Mouse (Mus musculus): Measurements from ENCODE around the gene Hat1.

The Hat1 gene

DNA sequence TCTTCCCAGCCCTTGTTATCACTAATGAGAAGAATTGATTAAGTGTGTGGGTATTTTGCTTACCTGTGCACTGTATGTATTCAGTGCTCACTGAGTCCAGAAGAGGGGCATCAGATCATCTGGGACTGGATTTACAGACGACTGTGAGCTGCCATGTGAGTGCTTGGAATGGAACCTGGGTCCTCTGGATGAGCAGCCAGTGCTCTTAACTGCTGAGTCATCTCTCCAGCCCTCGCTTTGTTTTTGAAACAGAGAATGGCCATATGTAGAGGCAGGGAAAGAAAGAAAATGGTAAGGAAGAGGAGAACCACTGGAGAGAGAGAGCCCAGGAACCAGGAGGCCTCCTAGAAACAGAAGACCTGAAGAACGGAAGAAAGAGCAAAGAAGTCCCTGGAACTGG, 73.8 kb downstream of the Hat1 start:
- no peak for DNase-seq (ENCODE audit: low spot score)

DNA sequence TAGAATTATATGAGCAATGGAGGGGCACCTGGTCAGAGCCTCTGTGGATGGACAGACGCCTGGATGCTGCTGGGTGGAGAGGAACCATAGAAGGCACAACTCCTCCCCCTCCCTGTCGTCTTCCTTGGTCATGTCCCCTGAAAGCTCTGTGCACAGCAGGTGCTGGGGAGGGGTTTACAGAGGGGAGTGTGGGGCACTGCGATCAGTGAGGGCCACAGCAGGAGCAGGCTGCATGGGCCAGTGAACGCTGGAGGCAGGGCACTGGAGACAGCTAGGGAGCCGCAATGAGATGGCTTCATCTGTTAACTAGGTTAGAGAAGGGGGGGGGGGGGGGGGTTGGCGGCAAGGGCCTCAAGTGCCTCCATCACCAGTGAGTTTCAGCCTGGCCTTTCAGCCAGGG, 77.3 kb downstream of the Hat1 start:
- no peak for DNase-seq (ENCODE audit: low spot score)

DNA sequence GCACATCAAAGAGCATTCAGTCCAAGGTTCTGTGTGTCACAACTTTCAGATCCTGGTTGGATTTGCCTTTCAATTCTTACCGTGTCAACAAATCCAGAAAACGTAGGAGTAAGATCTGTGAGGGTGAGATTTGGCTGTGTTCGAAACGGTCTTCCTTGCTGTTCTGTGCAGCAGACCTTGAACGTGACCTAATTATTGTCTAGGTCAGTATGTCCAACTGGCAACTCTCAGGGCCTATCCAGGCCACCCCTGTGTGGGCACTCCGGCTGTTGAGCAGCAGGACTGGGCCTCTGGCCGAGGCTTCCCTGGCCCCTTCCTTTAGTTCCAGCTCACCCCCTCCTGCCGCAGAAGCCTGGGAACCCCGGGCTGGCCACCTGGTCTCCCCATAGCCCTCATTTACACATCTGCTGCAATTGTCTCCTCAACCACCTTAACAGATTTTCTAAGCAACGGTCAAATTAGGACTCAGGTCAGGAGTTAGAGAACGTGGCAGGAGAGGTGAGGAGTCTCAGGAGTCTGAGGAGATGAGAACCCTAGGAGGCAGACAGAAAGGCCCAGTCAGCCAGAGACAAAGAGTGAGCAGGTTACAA, 78.2 kb downstream of the Hat1 start:
- DNase-seq (ENCODE audit: low spot score) = no peak

DNA sequence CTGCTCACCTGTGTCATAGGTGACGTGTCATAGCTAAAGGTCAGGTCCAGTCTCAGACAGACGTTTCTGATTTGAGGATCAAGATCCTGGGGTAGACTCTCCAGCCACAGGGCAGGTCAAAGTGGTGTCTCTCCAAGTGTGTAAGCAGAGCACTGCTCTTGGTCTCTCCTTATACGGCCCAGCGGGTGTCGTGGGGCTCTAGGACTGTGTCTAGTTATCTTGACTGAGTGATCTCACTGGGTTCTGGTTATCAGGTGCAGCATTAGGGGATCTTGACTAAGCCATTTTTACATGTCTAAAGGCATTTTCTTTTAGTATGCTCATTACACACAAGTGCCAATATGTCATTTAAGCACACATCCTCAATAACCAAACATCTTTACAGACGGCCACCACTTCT, 82.3 kb downstream of the Hat1 start:
- DNase-seq (ENCODE audit: low spot score) = no peak

DNA sequence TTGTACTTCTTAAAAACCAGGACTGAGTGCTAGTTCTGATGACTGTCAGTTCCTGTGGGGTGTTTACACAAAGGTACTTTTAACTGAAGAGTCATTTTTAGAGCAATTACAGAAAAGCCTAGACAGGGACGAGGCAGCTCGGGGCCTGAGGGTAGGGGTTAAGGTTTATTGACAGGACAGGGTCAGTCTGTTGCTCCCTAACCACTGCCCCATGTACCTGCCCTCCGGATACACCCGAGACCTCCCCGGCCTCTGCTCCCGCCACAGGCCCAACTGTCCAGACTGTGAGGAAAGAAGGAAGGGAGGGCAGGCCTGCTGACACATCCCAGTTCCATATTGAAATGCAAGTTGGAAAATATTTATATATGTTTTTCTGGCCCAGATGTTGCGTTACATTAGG, 85.1 kb downstream of the Hat1 start:
- no peak for DNase-seq (ENCODE audit: low spot score)

DNA sequence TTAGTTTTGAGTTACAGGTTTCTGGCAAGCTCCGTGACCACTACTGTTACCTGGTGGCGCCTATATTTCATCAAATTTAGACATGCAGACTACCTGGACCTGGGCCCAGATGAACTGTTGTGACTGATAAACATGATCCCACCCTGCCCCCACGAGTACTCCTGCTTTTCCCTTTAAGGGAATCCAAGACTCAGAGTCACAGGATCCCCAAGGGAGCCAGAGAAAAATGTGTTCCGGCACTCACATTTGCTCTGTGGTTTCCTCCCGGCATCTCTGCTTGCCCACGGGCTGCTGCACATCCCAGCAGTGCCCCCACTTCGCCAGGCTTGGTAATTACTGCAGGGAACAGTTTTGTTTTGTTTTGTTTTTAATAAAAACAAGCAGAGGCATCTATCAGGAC, 85.6 kb downstream of the Hat1 start:
- DNase-seq (ENCODE audit: low spot score) = no peak

DNA sequence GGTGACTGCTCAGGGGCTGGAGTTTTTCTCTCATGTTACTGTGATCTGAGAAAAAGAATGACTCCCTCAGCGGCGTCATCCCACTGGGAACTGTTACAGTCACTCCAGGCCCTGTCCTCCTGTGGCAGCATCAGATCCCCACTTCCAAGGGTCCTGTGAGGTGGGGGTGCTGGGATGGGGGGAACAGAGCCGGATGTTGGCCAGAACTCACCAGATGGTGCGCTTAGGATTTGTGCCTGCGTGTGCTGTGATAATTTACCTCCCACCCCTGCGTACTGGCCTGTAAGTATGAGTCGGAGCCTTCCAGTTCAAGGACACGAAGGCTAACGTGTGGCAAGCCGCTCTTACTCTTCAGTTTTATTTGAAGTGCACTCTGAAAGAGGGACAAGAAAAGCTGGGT, 86.6 kb downstream of the Hat1 start:
- DNase-seq (ENCODE audit: low spot score) = no peak

DNA sequence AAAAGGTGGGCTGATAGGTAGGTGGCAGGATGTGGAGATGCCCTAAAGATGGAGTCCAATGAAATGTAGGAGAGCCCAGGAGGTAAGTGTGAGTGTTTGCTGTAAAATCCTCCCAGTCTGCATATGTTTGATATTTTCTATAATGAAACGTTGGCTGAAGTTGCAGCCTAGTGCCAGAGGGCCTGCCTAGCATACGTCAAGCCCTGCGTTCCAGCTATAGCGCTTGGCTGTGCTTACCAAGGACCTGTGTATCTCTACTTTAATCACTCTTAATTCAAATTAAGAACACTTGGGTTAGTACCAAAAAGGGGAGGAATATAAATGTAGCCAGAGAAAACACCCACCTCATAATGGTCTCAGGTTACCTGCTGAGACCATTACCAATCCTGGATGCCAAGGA, 87.0 kb downstream of the Hat1 start:
- no peak for DNase-seq (ENCODE audit: low spot score)

DNA sequence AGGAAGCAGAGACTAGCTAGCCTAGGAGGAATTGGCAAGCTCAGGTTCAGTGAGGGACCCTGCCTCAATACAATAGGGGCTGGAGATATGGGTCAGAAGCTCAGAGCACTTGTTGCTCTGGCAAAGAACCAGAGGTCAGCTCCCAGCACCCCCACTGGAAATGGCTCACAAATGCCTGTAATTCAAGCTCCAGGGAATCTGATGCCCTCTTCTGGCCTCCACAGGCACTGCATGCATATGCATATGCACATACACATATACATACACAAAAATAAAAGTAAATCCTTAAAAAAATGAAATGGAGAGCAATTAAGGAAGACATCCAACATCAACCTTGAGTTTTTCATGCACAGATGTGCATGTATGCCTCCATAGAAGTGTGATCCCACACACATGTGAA, 89.0 kb downstream of the Hat1 start:
- DNase-seq (ENCODE audit: low spot score) = no peak

DNA sequence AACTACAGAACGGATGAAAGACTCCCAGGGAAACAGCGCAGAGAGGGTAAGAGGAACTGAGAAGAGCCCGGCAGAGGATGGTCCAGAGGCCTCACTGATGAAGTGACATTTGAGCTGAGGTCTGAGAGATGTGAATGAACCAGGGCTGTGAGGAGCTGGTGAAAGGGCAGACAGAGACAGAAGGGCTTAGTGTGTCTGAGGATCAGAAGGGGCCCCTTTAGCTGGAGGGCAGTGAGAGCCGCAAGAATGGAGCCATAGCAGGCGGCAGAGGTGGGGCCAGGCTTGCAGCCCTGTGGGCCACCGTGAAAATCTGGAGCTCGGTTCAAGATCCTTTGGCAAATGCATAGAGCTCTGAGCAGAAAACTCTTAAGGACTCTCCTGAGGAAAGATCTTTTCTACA, 91.2 kb downstream of the Hat1 start:
- DNase-seq (ENCODE audit: low spot score) = no peak

DNA sequence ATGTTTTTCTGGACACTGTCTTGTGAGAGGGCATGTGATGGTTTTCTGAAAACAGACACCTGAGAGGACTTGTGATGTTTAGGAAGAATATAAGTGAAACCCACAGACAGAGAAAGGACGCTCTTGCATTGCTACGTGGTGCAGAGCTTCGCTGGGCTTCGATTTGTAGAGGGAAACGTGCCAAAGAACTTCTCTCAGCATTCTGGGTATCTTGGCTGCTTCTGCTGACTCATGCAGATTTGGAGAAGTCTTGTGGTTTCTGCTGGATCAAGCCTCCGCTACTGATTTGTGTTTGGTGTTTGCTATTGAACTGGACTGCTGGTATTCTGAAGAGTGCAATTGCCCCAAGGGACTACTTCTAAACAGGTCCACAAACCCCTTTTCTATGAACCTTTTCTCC, 93.1 kb downstream of the Hat1 start:
- DNase-seq (ENCODE audit: low spot score) = no peak

DNA sequence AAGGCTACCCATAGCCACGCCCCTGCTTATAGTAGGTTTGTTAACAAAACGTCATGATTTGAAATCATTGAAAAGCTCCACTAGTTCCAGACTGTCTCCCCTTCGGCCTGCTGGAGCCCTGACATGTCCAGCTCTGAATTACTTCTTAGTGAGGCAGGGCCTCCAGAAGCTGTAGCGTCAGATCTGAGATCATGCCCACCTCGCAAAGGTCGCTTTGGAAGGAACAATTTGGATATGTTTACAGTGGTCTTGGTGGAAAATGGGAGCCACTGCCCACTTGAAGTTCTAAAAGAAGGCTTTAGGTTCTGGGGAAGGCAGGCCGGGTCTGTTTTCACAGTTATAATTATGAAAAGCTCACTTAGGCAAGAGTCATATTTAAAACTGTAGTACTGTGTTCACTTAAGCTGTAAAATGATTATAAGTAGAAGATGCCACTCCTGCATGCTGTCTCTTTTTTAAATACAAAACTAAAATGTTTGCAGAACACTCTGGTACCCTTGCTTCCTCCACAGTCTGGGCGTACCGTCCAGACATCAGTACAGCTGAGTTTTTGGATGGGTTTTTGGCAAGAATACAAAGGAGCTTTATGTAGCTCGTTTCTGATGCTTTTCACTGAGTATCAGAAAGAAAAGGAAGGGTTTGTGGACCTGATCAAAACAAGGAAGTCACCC, 94.4 kb downstream of the Hat1 start:
- DNase-seq (ENCODE audit: low spot score) = no peak

DNA sequence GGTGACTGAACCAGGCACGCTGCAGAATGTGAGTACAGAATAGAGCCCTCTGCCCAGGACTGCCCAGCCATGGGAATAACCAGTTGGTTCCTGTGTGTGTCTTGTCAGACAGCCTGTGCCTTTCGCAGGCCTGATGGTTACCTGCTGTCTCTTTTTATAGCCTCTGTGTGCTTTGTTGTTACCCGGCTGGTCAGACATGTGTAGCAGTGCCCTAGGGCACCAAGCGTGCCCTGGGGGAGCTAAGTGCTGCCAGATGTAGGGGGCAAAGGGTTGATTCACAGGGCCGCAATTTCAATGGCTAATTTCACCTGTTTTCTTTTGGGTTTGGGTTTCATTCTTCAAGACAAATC, 94.9 kb downstream of the Hat1 start:
- DNase-seq (ENCODE audit: low spot score) = no peak
